Mouse (Mus musculus): ENCODE data around the gene Slc7a1. TPM values are rescaled to one million over a fixed set of nuclear protein-coding genes. Genes with fewer than 3 reads are reported as not detected.

The Slc7a1 gene
- polyA plus RNA-seq, 1 experiment from 2014 or later, result 12.3 TPM

DNA sequence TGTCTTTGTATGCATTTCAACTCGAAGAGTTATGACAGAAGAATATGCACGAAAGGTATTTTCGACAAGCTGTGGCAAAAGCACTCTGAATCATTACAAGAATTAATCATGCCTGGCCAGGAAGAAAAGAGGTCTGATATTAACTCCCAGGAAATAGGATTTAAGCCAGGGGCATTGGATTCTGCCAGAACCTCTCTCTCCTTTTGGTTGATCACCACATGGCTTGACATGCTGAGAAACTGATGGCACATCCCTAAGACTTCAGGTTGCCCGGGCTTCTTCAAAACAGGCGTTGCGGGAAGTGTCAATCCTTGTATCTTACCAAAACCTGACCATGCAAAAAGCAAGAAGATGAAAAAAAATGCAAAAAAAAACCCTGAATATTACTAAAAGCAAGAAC is 25.4 kb upstream of the Slc7a1 start:
- no peak for TF ChIP-seq CTCF (IDR thresholded peaks at IDR 0.05; ENCODE audit: low read depth)
- H3K4me2 ChIP-seq (ENCODE audit: low read length), result no peak overlapping the region
- no peaks in the 10 kb centered on the region for H3K9me3 ChIP-seq (replicated peaks; ENCODE audit: low read length)
- no peaks in the 10 kb centered on the region for H3K4me1 ChIP-seq (replicated peaks; ENCODE audit: insufficient read depth, low read length)
- H3K27ac ChIP-seq, result no peak overlapping the region
- WGBS, result 80% methylated on average over 6 of the region's 6 CpGs
- no peak overlapping the region for H3K9ac ChIP-seq (ENCODE audit: low read depth, low read length)
- no peaks in the 10 kb centered on the region for H3K27me3 ChIP-seq (ENCODE audit: insufficient read depth, low read length)
- DNase-seq (ENCODE audit: low spot score) (no peak), ATAC-seq (replicated peaks; ENCODE audit: low FRiP score, low read depth) (no peak)
- no peaks in the 10 kb centered on the region for H3K36me3 ChIP-seq (ENCODE audit: insufficient read depth, low read length)
- H3K4me3 ChIP-seq (replicated peaks; ENCODE audit: low read depth, low read length), result no peak overlapping the region

DNA sequence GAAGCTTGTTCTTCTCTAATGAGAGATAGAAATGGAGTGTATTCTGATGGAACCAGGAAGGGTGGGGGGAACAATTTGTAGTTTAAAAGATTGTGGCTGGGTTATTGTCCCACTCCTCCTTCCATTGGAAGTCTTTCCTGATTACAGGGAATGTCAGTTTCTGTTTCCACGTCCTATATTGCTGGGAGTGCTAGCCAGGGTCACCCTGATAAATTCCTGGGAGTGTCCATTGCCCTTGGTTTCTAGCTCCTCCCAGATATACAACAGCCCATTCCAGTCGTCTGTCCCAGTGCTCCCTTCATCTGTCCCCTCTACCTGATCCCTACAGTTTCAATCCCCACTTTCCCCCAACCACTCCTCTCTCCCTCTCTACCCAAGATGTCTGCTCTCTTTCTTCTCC is 21.6 kb upstream of the Slc7a1 start:
- H3K27me3 ChIP-seq (ENCODE audit: insufficient read depth, low read length), result no peaks in the 10 kb centered on the region
- WGBS, result 35% methylated on average over 2 of the region's 2 CpGs
- no peak for DNase-seq (ENCODE audit: low spot score)
- no peak overlapping the region for H3K4me2 ChIP-seq (ENCODE audit: low read length)
- no peak overlapping the region for H3K4me3 ChIP-seq (replicated peaks; ENCODE audit: low read depth, low read length)
- no peaks in the 10 kb centered on the region for H3K36me3 ChIP-seq (ENCODE audit: insufficient read depth, low read length)
- no peaks in the 10 kb centered on the region for H3K4me1 ChIP-seq (replicated peaks; ENCODE audit: insufficient read depth, low read length)
- H3K9me3 ChIP-seq (replicated peaks; ENCODE audit: low read length), result no peaks in the 10 kb centered on the region
- TF ChIP-seq CTCF (IDR thresholded peaks at IDR 0.05; ENCODE audit: low read depth), result no peak
- no peak for ATAC-seq (replicated peaks; ENCODE audit: low FRiP score, low read depth)
- H3K9ac ChIP-seq (ENCODE audit: low read depth, low read length), result no peak overlapping the region
- no peak overlapping the region for H3K27ac ChIP-seq

DNA sequence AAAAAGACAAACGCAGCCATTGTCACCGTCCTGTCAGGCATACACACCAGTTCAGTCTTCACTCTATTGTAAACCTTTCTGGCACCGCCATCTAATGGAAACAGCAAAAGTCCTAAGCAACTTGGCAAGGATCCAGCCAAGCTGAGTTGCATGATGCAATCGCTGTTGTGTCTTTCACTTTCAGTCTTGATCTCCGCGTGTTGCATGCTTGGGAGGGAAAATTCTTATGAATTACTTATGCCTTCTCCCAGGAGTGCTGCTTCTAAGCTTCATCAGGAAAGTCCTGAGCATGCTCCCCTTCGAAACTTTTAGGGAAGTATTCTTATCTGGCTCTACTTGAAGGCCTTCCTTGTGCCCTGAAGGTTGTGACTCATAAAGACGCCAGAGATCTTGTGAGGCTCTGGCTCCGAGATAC is 19.4 kb upstream of the Slc7a1 start:
- no peak; the same call in 1 of the 2 replicates for TF ChIP-seq CTCF (IDR thresholded peaks at IDR 0.05; ENCODE audit: low read depth)
- H3K4me2 ChIP-seq (ENCODE audit: low read length), result no peak overlapping the region
- WGBS, result 69% methylated on average over 9 of the region's 9 CpGs
- ATAC-seq (replicated peaks; ENCODE audit: low FRiP score, low read depth) (no peak), DNase-seq (ENCODE audit: low spot score) (peak; percentile 11)
- no peaks in the 10 kb centered on the region for H3K27me3 ChIP-seq (ENCODE audit: insufficient read depth, low read length)
- no peak overlapping the region for H3K27ac ChIP-seq
- H3K9me3 ChIP-seq (replicated peaks; ENCODE audit: low read length), result no peaks in the 10 kb centered on the region
- H3K9ac ChIP-seq (ENCODE audit: low read depth, low read length), result no peak overlapping the region
- H3K4me1 ChIP-seq (replicated peaks; ENCODE audit: insufficient read depth, low read length), result no peaks in the 10 kb centered on the region
- no peak overlapping the region for H3K4me3 ChIP-seq (replicated peaks; ENCODE audit: low read depth, low read length)
- H3K36me3 ChIP-seq (ENCODE audit: insufficient read depth, low read length), result no peaks in the 10 kb centered on the region

DNA sequence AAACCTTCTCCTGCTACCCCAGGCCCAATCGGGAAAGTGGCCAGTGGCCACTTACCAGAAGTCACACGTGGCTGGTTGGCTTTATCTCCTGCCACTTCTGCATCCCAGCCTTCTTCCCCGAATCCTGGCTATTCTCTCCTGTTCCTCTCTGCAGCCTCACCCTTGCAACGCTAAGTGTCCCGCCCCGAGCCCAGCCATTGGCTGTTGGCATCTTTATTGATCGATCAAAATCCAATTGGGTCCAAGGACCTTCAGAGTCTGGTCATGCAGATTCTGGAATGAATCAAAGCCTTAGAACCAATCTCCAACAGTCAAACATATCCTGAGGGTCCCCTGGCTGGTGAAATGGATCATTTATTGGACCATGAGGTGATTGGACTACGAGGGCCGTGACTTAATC is 18.7 kb upstream of the Slc7a1 start:
- no peaks in the 10 kb centered on the region for H3K4me1 ChIP-seq (replicated peaks; ENCODE audit: insufficient read depth, low read length)
- DNase-seq (ENCODE audit: low spot score), result no peak
- H3K9me3 ChIP-seq (replicated peaks; ENCODE audit: low read length), result no peaks in the 10 kb centered on the region
- ATAC-seq (replicated peaks; ENCODE audit: low FRiP score, low read depth), result no peak
- no peak overlapping the region for H3K4me2 ChIP-seq (ENCODE audit: low read length)
- H3K4me3 ChIP-seq (replicated peaks; ENCODE audit: low read depth, low read length), result no peak overlapping the region
- no peaks in the 10 kb centered on the region for H3K36me3 ChIP-seq (ENCODE audit: insufficient read depth, low read length)
- no peak overlapping the region for H3K27ac ChIP-seq
- H3K9ac ChIP-seq (ENCODE audit: low read depth, low read length), result no peak overlapping the region
- WGBS, result 91% methylated on average over 9 of the region's 9 CpGs
- no peak for TF ChIP-seq CTCF (IDR thresholded peaks at IDR 0.05; ENCODE audit: low read depth)
- no peaks in the 10 kb centered on the region for H3K27me3 ChIP-seq (ENCODE audit: insufficient read depth, low read length)

DNA sequence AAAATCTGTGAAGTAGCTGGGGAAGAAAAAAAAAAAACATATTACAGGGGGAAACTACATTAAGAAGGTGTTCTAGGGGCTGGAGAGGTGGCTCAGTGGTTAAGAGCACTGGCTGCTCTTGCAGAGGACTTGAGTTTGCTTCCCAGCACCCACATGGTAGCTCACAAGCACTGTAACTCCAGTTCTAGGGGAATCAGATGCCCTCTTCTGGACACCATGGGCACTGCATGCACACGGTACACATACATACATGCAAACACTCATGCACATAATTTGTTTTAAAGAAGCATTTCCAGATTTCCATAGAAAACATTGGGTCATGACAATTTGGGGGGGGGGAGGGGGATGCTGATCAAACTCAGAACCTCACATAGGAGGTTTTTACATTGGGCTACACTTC is 18.1 kb upstream of the Slc7a1 start:
- Histone ChIP-seq H3K36me3 (ENCODE audit: insufficient read depth, low read length) (no peaks in the 10 kb centered on the region), H3K4me1 (replicated peaks; ENCODE audit: insufficient read depth, low read length) (no peaks in the 10 kb centered on the region), H3K9me3 (replicated peaks; ENCODE audit: low read length) (no peaks in the 10 kb centered on the region), H3K27ac (no peak overlapping the region), H3K9ac (ENCODE audit: low read depth, low read length) (no peak overlapping the region), H3K4me3 (replicated peaks; ENCODE audit: low read depth, low read length) (no peak overlapping the region), H3K27me3 (ENCODE audit: insufficient read depth, low read length) (no peaks in the 10 kb centered on the region), H3K4me2 (ENCODE audit: low read length) (no peak overlapping the region)
- DNase-seq (ENCODE audit: low spot score), result no peak
- 97% methylated on average over 1 of the region's 1 CpGs for WGBS
- peak; percentile 16; the same call in 1 of the 2 replicates for TF ChIP-seq CTCF (IDR thresholded peaks at IDR 0.05; ENCODE audit: low read depth)
- ATAC-seq (replicated peaks; ENCODE audit: low FRiP score, low read depth), result no peak

DNA sequence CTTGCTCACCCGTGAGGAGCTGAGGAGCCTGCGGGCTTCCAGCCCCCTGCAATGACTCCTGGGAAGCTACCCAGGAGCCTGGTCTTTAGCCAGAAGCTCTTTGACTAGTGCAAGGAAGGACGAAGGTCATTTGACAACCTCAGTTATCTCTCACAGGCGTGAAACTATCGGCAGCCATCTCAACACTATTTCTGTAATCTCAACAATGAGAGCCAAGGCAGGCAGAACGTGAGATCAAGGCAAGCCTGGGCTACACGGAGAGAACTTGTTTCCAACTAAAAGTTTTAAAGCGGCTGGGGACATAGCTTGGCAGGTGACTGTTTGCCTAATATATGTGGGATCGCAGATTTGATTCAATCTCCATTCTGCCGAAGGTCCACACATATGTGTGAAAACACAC is 16.8 kb upstream of the Slc7a1 start:
- TF ChIP-seq CTCF (IDR thresholded peaks at IDR 0.05; ENCODE audit: low read depth), result no peak
- no peaks in the 10 kb centered on the region for H3K36me3 ChIP-seq (ENCODE audit: insufficient read depth, low read length)
- H3K4me3 ChIP-seq (replicated peaks; ENCODE audit: low read depth, low read length), result no peak overlapping the region
- ATAC-seq (replicated peaks; ENCODE audit: low FRiP score, low read depth), result no peak
- no peak overlapping the region for H3K9ac ChIP-seq (ENCODE audit: low read depth, low read length)
- DNase-seq (ENCODE audit: low spot score), result no peak
- H3K4me2 ChIP-seq (ENCODE audit: low read length), result no peak overlapping the region
- no peaks in the 10 kb centered on the region for H3K4me1 ChIP-seq (replicated peaks; ENCODE audit: insufficient read depth, low read length)
- no peak overlapping the region for H3K27ac ChIP-seq
- no peaks in the 10 kb centered on the region for H3K27me3 ChIP-seq (ENCODE audit: insufficient read depth, low read length)
- 77% methylated on average over 10 of the region's 10 CpGs for WGBS
- H3K9me3 ChIP-seq (replicated peaks; ENCODE audit: low read length), result no peaks in the 10 kb centered on the region

GRCm38 (mm10) chr5:148414233-148414632 is 14.5 kb upstream of the Slc7a1 start:
- Histone ChIP-seq H3K4me3 (replicated peaks; ENCODE audit: low read depth, low read length) (no peak overlapping the region), H3K9ac (ENCODE audit: low read depth, low read length) (no peak overlapping the region), H3K4me2 (ENCODE audit: low read length) (no peak overlapping the region), H3K36me3 (ENCODE audit: insufficient read depth, low read length) (no peaks in the 10 kb centered on the region), H3K9me3 (replicated peaks; ENCODE audit: low read length) (no peaks in the 10 kb centered on the region), H3K27me3 (ENCODE audit: insufficient read depth, low read length) (no peaks in the 10 kb centered on the region), H3K27ac (no peak overlapping the region), H3K4me1 (replicated peaks; ENCODE audit: insufficient read depth, low read length) (no peaks in the 10 kb centered on the region)
- DNase-seq (ENCODE audit: low spot score) (no peak), ATAC-seq (replicated peaks; ENCODE audit: low FRiP score, low read depth) (no peak)
- TF ChIP-seq CTCF (IDR thresholded peaks at IDR 0.05; ENCODE audit: low read depth), result no peak
- WGBS, result 60% methylated on average over 7 of the region's 7 CpGs

Measured in kidney, postnatal 0 days (tissue).